Mouse (Mus musculus): ENCODE data around the gene Gas7.

GRCm38 (mm10) chr11:67488156-67488555 lies 32.9 kb downstream of the Gas7 start:
- TF ChIP-seq EP300 (IDR thresholded peaks at IDR 0.05), result no peak
- TF ChIP-seq CTCF (IDR thresholded peaks at IDR 0.05), result no peak

All from lung, postnatal 0 days (tissue).